Mouse (Mus musculus): ENCODE results near the gene Haao.
"Not testable (repeated sequence)": the region's sequence is repeated elsewhere in the genome, so short reads cannot be mapped to it uniquely, and the experiment has no call there.

Gene Haao

DNA sequence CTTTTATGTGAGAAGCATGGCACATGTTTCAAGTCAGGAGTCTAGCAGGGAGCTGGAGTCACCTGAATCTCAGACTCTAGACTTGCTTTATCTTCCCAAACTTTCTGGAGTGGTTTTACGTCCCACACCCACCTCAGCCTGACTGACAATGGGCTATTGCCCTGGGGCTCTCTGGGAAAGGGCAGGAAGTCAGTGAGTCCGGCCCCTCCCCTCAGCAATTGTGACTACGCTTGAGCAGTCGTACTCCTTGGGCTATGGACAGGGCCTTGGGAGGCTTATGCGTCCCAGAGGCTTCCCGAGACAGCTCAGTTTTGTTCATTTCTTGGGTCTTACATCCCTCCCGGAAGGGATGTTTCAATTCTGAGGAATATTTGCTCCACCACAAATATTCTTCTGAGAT, 17.6 kb upstream of the Haao start:
- no peak for DNase-seq (ENCODE audit: low read depth, low spot score)

- DNase-seq (ENCODE audit: low read depth, low spot score), result peak; percentile 81
Observed at GRCm38 (mm10) chr17:83862134-83862881, 14.5 kb upstream of the Haao start.

- DNase-seq (ENCODE audit: low read depth, low spot score), result peak; percentile 96
Observed at GRCm38 (mm10) chr17:83861444-83862133, 13.8 kb upstream of the Haao start.

DNA sequence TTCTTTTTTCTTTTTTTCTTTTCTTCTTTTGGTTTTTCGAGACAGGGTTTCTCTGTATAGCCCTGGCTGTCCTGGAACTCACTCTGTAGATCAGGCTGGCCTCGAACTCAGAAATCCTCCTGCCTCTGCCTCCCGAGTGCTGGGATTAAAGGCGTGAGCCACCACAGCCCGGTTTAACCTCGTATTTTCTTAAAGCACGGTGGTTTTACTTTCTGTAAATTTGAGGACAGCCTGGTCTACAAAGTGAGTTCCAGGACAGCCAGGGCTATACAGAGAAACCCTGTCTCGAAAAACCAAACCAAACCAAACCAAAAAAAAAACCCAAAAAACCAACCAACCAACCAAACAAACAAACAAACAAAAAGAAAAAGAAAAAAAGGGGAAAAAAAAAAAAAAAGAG, 13.2 kb upstream of the Haao start:
- DNase-seq (ENCODE audit: low read depth, low spot score), result not testable (repeated sequence)

DNA sequence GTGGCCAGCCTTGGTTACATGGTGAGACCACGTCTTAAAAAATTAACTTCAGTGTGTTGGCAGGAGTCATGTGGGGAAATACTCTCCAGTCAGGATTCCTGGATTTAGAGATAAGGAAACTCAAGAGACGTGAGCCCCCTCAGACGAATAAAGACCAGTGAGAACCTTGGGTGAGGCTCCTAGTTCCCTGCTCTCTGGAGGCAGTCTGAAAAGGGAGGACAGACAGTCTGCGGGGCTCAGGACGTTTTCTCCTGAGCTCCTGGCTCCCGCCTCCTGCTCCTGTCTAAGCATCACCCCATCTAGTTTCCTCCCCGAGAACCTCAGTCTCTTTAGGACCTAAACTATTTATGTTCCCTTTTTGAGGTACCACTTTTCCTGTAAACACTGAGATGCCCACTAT, 12.5 kb upstream of the Haao start:
- no peak for DNase-seq (ENCODE audit: low read depth, low spot score)

- no peak for DNase-seq (ENCODE audit: low read depth, low spot score)
Observed at GRCm38 (mm10) chr17:83859639-83860038, 11.9 kb upstream of the Haao start.

GRCm38 (mm10) chr17:83858413-83858812, 10.7 kb upstream of the Haao start:
- DNase-seq (ENCODE audit: low read depth, low spot score), result no peak

DNA sequence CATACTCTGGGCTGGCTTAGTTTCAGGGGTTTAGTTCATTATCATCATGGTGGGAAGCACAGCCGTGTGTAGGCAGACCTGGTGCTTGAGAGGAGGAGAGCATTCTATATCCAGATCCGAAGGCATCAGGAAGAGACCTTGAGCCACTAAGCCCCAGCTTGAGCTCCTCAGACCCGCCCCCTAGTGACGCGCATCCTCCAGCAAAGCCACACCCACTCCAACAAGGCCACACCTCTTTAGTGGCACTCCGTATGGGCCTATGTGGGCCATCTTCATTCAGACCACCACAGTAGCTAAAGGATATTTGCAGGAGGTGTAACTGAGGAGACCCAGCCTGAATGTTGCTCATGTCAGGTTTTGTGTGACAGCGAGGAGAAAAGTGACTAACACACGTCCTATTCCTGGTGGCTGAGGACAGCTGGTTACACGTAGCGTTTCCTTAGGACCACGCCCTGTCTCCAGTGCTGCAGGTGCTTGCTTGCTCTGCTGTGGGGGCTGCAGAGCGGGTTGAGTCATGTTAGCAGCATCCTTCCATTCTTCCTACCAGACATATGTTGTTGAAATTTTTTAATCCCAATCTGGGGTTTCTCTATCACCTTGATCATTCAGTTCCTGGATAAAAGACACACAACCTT, 6.6 kb upstream of the Haao start:
- DNase-seq (ENCODE audit: low read depth, low spot score), result peak; percentile 77

DNA sequence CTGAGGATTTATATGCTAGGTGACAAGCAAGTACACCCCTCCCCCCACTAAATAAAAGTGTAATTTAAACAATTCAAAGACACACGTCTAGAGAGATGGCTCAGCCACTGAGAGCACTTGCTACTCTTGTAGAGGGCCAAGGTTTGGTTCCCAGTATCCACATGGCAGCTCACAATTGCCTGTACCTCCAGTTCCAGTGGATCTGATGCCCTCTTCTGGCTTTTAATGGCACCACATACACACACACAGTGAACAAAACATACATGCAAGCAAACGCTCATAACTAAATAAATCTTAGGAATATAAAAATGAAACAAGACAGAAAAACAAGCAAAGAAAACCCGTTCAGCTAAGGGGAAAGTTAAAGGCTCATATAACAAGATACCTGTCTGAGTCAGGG, 6.1 kb upstream of the Haao start:
- DNase-seq (ENCODE audit: low read depth, low spot score), result no peak

GRCm38 (mm10) chr17:83850864-83851263, 3.1 kb upstream of the Haao start:
- no peak for DNase-seq (ENCODE audit: low read depth, low spot score)

DNA sequence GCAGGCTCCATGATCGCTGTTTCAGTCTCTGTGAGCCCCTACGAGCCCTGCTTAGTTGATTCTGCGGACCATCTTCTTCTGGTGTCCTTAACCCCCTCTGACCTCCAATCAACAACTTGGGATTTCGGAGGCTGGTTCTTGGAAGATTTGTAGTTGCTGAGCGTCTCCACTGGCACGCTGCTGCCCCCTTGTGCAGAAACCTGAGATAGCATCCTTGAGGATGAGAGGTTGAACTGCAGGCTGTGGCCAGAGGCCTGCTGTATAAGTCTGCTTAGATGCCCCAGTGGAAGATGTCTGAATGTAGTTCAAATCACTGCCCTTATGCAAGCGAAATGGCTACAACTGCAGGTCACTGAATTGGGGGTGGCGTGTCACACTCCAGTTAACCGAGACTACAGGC, 2.7 kb upstream of the Haao start:
- DNase-seq (ENCODE audit: low read depth, low spot score), result peak; percentile 90

GRCm38 (mm10) chr17:83849717-83850116, 2.0 kb upstream of the Haao start:
- DNase-seq (ENCODE audit: low read depth, low spot score), result no peak

DNA sequence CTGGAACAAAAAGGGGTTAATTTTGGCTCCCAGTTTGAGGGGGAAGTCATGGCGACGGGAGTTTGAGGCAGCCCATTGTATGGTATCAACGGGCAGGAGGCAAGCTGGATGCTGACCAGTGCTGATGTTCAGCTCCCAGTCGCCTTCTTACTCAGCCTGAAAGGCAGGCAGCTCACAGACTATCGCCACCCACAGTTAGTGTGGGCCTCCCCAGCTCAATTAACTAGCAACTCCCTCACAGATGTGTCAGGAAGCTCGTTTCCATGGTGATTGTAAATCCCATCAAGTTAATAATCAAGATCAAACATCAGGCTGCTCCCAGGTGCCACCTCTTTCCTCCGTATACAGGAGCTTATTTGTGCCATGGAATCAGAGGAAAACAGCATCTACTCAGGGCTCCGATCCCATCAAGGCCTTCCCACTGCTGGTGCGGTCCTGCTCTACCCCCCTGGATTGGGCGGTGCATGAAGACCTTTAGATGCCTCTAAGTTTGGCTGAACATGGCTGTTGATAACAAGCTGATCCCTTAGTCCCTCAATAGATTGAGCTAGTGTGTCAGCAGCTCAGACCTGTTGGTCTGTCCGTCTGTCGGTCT, 1.4 kb upstream of the Haao start:
- no peak for DNase-seq (ENCODE audit: low read depth, low spot score)

GRCm38 (mm10) chr17:83848482-83848881, 719 bp upstream of the Haao start:
- DNase-seq (ENCODE audit: low read depth, low spot score), result peak; percentile 37

- DNase-seq (ENCODE audit: low read depth, low spot score), result no peak
Observed at GRCm38 (mm10) chr17:83847100-83847499, 663 bp downstream of the Haao start.

DNA sequence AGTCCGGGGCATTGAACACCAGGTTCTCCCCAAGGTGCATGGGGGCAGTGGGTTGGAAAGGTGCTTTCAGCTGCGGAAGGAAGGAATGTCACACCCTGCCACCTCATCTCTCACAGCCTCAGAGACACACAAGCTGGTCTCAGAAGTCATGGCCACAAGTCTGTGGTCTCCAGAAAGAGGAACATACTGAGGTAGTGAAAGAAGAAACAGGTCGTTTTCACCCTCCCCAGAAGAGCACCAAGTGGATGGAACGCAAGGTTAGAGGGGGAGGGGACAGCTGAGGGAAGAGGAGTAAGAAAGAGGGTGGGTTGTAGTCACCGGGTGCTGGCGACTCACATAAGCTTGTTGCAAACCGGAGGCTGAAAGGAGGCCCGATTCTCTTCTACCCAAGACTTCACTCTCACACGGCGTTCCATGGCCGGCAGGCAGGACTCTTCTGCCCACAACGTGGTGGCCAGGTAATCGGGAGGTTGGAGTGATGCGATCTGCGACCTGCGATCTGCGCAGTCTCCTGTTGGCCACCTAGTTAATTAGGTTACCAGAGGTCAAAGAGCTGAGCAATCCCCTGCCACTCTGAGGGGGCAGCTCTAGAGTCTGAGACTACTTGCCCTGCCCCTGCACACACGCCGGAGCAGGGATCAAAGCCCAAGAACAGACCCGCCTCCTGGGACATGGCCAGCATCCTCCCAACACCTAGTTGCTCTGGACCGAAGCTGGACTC, 1.3 kb downstream of the Haao start:
- peak; percentile 15 for DNase-seq (ENCODE audit: low read depth, low spot score)

- DNase-seq (ENCODE audit: low read depth, low spot score), result no peak
Observed at GRCm38 (mm10) chr17:83845538-83845937, 2.2 kb downstream of the Haao start.

DNA sequence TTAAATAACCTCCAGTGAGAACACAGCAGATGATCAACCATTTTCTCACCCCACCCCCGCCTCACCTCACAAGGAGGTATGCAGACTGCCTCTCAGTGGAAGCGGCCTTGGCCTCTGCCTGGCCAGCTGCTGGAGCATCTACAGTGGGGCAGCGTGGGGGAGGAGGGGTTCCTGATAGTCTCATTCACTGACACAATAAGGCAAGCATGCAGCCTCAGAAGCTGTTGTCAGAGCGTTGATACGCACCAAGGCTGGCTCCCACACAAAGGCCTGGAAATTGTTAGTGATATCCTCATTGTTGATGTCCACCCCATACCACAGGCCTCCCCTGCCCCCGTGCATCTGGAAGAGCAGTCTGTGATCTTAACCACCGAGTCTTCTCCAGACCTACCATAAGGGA, 4.0 kb downstream of the Haao start:
- no peak for DNase-seq (ENCODE audit: low read depth, low spot score)

GRCm38 (mm10) chr17:83841011-83841410, 6.8 kb downstream of the Haao start:
- DNase-seq (ENCODE audit: low read depth, low spot score), result no peak

GRCm38 (mm10) chr17:83839132-83839531, 8.6 kb downstream of the Haao start:
- DNase-seq (ENCODE audit: low read depth, low spot score), result no peak

DNA sequence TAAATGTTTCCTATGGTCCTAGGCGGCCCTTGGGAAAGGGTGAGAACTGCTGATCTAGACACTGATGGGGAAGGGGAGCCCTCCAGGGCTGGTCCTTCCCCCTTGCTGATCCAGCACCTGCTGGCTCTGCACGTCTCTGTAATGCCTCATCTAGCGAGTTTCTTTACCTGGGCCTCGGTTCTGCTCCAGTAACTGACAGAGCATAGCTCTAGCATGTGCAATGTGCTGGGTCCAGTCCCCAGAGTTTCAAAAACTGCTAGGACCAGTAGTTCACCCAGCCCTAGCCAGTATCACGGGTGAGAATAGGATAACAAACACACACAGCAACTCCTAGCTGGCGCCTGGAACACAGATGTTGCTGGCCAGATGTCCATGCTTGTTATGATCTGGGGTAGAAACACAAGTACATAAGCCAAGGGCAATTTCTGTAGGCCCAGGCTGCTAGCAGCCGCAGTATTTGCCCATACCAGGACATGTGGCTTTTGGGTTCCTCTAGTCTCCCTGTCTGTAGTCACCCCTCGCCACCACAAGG, 10.0 kb downstream of the Haao start:
- DNase-seq (ENCODE audit: low read depth, low spot score), result no peak

- no peak for DNase-seq (ENCODE audit: low read depth, low spot score)
Observed at GRCm38 (mm10) chr17:83836048-83836447, 11.7 kb downstream of the Haao start.

All from CD4-positive, CD25-positive, alpha-beta regulatory T cell, adult 2 months (primary cell).